Mouse (Mus musculus) kidney, adult 2 months (tissue): Measurements from ENCODE around the gene Speer4b.

Experiments
- CTCF ChIP-seq: fragments of 200-500 bp; conservative IDR thresholded peaks from 2 replicates; pipeline ENCODE4 v1.5.1; 2011; ENCODE audit warnings: low read depth, mild to moderate bottlenecking, control low read depth, low read length, moderate library complexity, mixed read lengths; ENCODE audit not compliant: insufficient read depth, insufficient read length
- POLR2A ChIP-seq: fragments of 200-500 bp; IDR thresholded peaks from one replicate; pipeline ENCODE4 v1.6.1; 2011; ENCODE audit warnings: low read depth, low read length, control low read depth

DNA sequence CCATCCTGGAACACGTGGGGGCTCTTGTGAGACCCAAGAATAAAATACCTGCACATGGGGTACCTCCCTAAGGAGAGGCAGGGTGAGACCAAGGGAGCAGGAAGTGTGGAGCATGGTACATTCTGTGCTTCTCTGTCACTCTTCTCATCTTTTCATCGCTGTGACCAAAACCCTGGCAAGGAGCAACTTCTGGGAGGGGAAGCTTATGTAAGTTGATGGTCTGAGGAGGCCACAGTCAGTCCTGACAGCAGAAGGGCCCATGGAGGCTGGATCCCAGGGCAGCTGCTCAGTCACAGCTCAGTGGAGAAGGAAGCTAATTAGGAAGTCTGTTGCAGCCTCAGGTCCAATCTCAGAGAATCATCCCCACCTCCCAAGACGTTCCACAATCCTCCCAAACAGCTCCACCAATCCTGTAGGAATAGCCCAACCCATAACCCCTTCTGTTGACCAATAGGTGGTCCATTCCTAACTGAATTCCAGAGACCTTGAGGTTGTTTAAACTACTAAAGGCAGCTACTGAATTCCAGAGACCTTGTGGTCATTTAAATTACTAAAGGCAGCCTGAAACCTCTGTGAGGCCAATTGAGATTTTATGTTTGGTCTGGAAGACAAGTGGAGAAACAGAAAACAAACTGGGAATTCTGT is 47.9 kb downstream of the Speer4b start:
- TF ChIP-seq CTCF = no peak
- no peak for TF ChIP-seq POLR2A
